Mouse (Mus musculus) lung, postnatal 0 days (tissue): Measurements from ENCODE around the gene Banf2.

ENCODE experiments used
- CTCF ChIP-seq: IDR thresholded peaks from 2 replicates; pipeline ENCODE4 v1.5.1; 2016; ENCODE audit warnings: antibody characterized with exemption, mild to moderate bottlenecking
- EP300 ChIP-seq: IDR thresholded peaks from 2 replicates; pipeline ENCODE4 v1.6.1; 2016; ENCODE audit warnings: antibody characterized with exemption, mild to moderate bottlenecking, control low read depth

GRCm38 (mm10) chr2:143990997-143991396 lies 41.9 kb upstream of the Banf2 start:
- TF ChIP-seq EP300 (no peak), CTCF (no peak)
